Mouse (Mus musculus): Measurements from ENCODE around the gene Esr2. TPM values are rescaled to one million over a fixed set of nuclear protein-coding genes. Genes with fewer than 3 reads are reported as not detected.

Gene Esr2
- polyA plus RNA-seq (2017; shearing (Covaris generic)): not detected

DNA sequence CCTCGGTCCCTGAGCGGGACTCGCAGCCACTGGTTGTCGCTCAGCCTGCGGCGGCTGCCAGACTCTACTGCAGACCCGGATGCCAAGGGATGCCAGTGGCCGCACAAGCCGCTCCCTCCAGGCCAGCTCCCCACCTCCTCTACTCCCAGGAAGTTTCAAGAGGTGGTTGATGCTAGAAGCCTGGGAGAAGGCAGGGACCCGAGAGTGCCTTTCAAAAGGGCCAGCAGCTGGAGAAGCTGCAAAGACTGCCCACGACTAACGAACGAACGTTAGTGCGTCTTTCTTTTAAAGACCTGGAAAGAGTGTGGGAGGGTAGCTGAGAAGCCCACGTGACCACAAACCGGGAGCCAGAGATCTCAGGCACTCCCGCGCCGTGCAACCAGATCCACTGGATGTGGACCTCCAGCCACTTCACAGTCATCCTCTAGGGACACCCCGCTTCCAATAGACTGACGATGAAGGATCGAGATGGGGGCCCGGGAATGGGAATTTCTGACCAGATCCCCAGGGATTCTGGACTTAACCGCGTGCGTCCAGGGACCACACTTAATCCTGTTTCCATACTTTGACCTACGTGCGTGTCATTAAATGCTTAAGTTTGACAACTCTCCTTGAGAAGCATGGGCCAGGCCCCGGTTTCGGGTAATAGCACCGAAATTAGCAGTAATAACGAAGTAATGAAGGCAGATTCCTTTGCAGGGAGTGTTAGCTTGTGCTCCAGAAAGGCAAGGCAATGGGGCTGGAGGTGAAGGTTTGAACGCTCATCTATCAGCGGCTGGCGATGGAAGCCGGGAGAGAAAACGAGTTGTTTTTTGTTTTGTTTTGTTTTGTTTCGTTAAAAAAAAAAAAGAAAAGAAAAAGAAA lies at the start of gene Esr2:
Esr2 (minus strand) TSS at position 260 of the 864 bp plus-strand sequence.

Other genes with a start within 250 kb of the Esr2 start
- gene Tex21, start 69.5 kb upstream of the Esr2 start, polyA plus RNA-seq (2017; shearing (Covaris generic)): under 1 TPM in 1 of 2 experiments, not detected in 1; 0.38 TPM
- gene Mthfd1, start 78.0 kb upstream of the Esr2 start, polyA plus RNA-seq (2017; shearing (Covaris generic)): 10 to 100 TPM; 33.3 to 42.5 TPM
- gene Akap5, start 147.6 kb upstream of the Esr2 start, polyA plus RNA-seq (2017; shearing (Covaris generic)): 1 to 10 TPM; 1.1 to 1.4 TPM
- gene Zbtb25, start 192.3 kb upstream of the Esr2 start, polyA plus RNA-seq (2017; shearing (Covaris generic)): 10 to 100 TPM; 55.4 to 64.8 TPM
- gene Zbtb1, start 193.0 kb upstream of the Esr2 start, polyA plus RNA-seq (2017; shearing (Covaris generic)): 10 to 100 TPM; 21.4 to 29.6 TPM
- gene Hspa2, start 226.9 kb upstream of the Esr2 start, polyA plus RNA-seq (2017; shearing (Covaris generic)): 1 to 10 TPM; 3.4 to 3.8 TPM
- not detected for gene Ppp1r36, start 240.3 kb upstream of the Esr2 start, polyA plus RNA-seq (2017; shearing (Covaris generic))